Mouse (Mus musculus) mature B cell (primary cell): ENCODE data around the gene AC153137.1.
"Not testable (repeated sequence)": the region's sequence is repeated elsewhere in the genome, so short reads cannot be mapped to it uniquely, and the experiment has no call there.

ENCODE experiments used
- in situ Hi-C: fragments of 300-500 bp; cut with MboI; formaldehyde crosslinking; loops from 2 replicates; pipeline ENCODE4 v1.14.3; 2019

The AC153137.1 gene

GRCm38 (mm10) chr1:30977868-30978267 is at the start of gene AC153137.1:
Gene AC153137.1, minus strand, starts transcription at chr1:30977968.
- in situ Hi-C loops, result not testable (repeated sequence)

- in situ Hi-C loops, result no loop called here
These were observed 45.4 kb upstream of the AC153137.1 start for GRCm38 (mm10) chr1:31023173-31023572.

- in situ Hi-C loops, result no loop called here
These were observed 41.5 kb upstream of the AC153137.1 start for GRCm38 (mm10) chr1:31019283-31019682.

GRCm38 (mm10) chr1:31017377-31017776 is 39.6 kb upstream of the AC153137.1 start:
- in situ Hi-C loops, result no loop called here

GRCm38 (mm10) chr1:31016068-31016467 is 38.3 kb upstream of the AC153137.1 start:
- in situ Hi-C loops, result no loop called here

GRCm38 (mm10) chr1:31015261-31015660 is 37.5 kb upstream of the AC153137.1 start:
- in situ Hi-C loops, result no loop called here

GRCm38 (mm10) chr1:30977239-30977638 is 529 bp downstream of the AC153137.1 start:
- in situ Hi-C loops, result not testable (repeated sequence)

GRCm38 (mm10) chr1:30951795-30952194 is 26.0 kb downstream of the AC153137.1 start:
- in situ Hi-C loops, result loop anchor here (10.0 kb wide), 1 partner anchor 77 kb away; the partner anchor contains the start of gene Phf3

- in situ Hi-C loops, result loop anchor here (10.0 kb wide), 1 partner anchor 76 kb away; the partner anchor contains the start of gene Phf3
These were observed 27.3 kb downstream of the AC153137.1 start for GRCm38 (mm10) chr1:30950456-30950835.

- in situ Hi-C loops, result loop anchor here (10.0 kb wide), 1 partner anchor 75 kb away; the partner anchor contains the start of gene Phf3
These were observed 27.9 kb downstream of the AC153137.1 start for GRCm38 (mm10) chr1:30949710-30950455.

- in situ Hi-C loops, result no loop called here
These were observed 28.7 kb downstream of the AC153137.1 start for GRCm38 (mm10) chr1:30948950-30949639.

- in situ Hi-C loops, result no loop called here
These were observed 29.3 kb downstream of the AC153137.1 start for GRCm38 (mm10) chr1:30948361-30948949.

- in situ Hi-C loops, result no loop called here
These were observed 32.6 kb downstream of the AC153137.1 start for GRCm38 (mm10) chr1:30945136-30945535.

- in situ Hi-C loops, result no loop called here
These were observed 37.2 kb downstream of the AC153137.1 start for GRCm38 (mm10) chr1:30940571-30940970.

GRCm38 (mm10) chr1:30938392-30938791 is 39.4 kb downstream of the AC153137.1 start:
- in situ Hi-C loops, result no loop called here

GRCm38 (mm10) chr1:30937396-30937965 is 40.3 kb downstream of the AC153137.1 start:
- in situ Hi-C loops, result no loop called here

GRCm38 (mm10) chr1:30936488-30936887 is 41.3 kb downstream of the AC153137.1 start:
- in situ Hi-C loops, result no loop called here

- in situ Hi-C loops, result no loop called here
These were observed 46.9 kb downstream of the AC153137.1 start for GRCm38 (mm10) chr1:30930823-30931222.

- in situ Hi-C loops, result no loop called here
These were observed 47.6 kb downstream of the AC153137.1 start for GRCm38 (mm10) chr1:30930194-30930593.
